Mouse (Mus musculus) T-cell, adult 66 days (primary cell): ENCODE results near the gene Telo2. TPM values are rescaled to one million over a fixed set of nuclear protein-coding genes. Genes with fewer than 3 reads are reported as not detected.

Experiments
- total RNA-seq, 2 experiments: library from RNA; stranded (reverse); gene quantifications; 3 replicates in 1 of 2; 4 replicates in 1 of 2; pipeline ENCODE4 v1.2.4; 2023

The Telo2 gene
- total RNA-seq = 10 to 100 TPM; 39.2 to 46.6 TPM

GRCm38 (mm10) chr17:25115664-25116432 is at the start of gene Telo2:
TSS of gene Telo2 (minus strand) at chr17:25115967.

GRCm38 (mm10) chr17:25162161-25162560 is 46.4 kb upstream of the Telo2 start, which contains the start of gene Ccdc154:
TSS of gene Ccdc154 (plus strand) at chr17:25162461.

GRCm38 (mm10) chr17:25133275-25133698 is 17.5 kb upstream of the Telo2 start, which contains the start of gene Clcn7:
TSS of gene Clcn7 (plus strand) at chr17:25133391.

GRCm38 (mm10) chr17:25120406-25120805 is 4.6 kb upstream of the Telo2 start, which contains the start of gene Ptx4:
TSS of gene Ptx4 (plus strand) at chr17:25120760.

GRCm38 (mm10) chr17:25083444-25083931 is 32.3 kb downstream of the Telo2 start, which contains the start of gene Tmem204:
TSS of gene Tmem204 (minus strand) at chr17:25083591.

Other genes with a start within 250 kb of the Telo2 start
- gene Igfals, start 250.0 kb downstream of the Telo2 start, total RNA-seq = 1 to 10 TPM; 1.0 to 1.2 TPM
- gene Nubp2, start 229.6 kb downstream of the Telo2 start, total RNA-seq = 10 to 100 TPM; 68.0 to 72.7 TPM
- gene Spsb3, start 229.3 kb downstream of the Telo2 start, total RNA-seq = 10 to 100 TPM; 33.6 to 34.4 TPM
- 10 to 100 TPM; 64.6 to 66.7 TPM for gene Eme2, start 220.9 kb downstream of the Telo2 start, total RNA-seq
- 10 to 100 TPM; 38.9 to 45.1 TPM for gene Mrps34, start 220.9 kb downstream of the Telo2 start, total RNA-seq
- gene Nme3, start 219.5 kb downstream of the Telo2 start, total RNA-seq = 10 to 100 TPM; 18.5 to 30.4 TPM
- gene Mapk8ip3, start 179.0 kb downstream of the Telo2 start, total RNA-seq = 100 to 1,000 TPM; 222 to 255 TPM
- gene Jpt2, start 155.3 kb downstream of the Telo2 start, total RNA-seq = 10 to 100 TPM; 20.0 to 29.0 TPM
- gene Cramp1l, start 100.2 kb downstream of the Telo2 start, total RNA-seq = 10 to 100 TPM; 35.4 to 46.2 TPM
- 10 to 100 TPM; 23.8 to 24.9 TPM for gene Ift140, start 99.9 kb downstream of the Telo2 start, total RNA-seq
- gene Tmem204, start 32.4 kb downstream of the Telo2 start, total RNA-seq = not detected
- gene Ptx4, start 4.8 kb upstream of the Telo2 start, total RNA-seq = not detected
- gene Clcn7, start 17.4 kb upstream of the Telo2 start, total RNA-seq = 10 to 100 TPM; 44.0 to 44.4 TPM
- gene Ccdc154, start 46.5 kb upstream of the Telo2 start, total RNA-seq = under 1 TPM in 1 of 2 experiments, not detected in 1; 0.47 TPM
- gene Gm38655, start 59.5 kb upstream of the Telo2 start, total RNA-seq = not detected
- 10 to 100 TPM; 16.3 to 19.8 TPM for gene BC003965, start 68.6 kb upstream of the Telo2 start, total RNA-seq
- gene Unkl, start 72.4 kb upstream of the Telo2 start, total RNA-seq = 10 to 100 TPM; 82.5 to 91.6 TPM
- 10 to 100 TPM; 45.8 to 46.1 TPM for gene Gnptg, start 124.2 kb upstream of the Telo2 start, total RNA-seq
- 10 to 100 TPM; 27.9 to 28.7 TPM for gene Tsr3, start 124.2 kb upstream of the Telo2 start, total RNA-seq
- 10 to 100 TPM; 29.4 TPM for gene Baiap3, start 140.4 kb upstream of the Telo2 start, total RNA-seq
- gene Ube2i, start 158.7 kb upstream of the Telo2 start, total RNA-seq = 100 to 1,000 TPM; 421 to 426 TPM
- gene Prss34, start 182.4 kb upstream of the Telo2 start, total RNA-seq = under 1 TPM in 1 of 2 experiments, not detected in 1; 0.76 TPM
- not detected for gene Prss28, start 192.7 kb upstream of the Telo2 start, total RNA-seq
- not detected for gene Prss29, start 202.7 kb upstream of the Telo2 start, total RNA-seq
- 1 to 10 TPM in 1 of 2 experiments, not detected in 1; 1.1 TPM for gene Tpsab1, start 229.6 kb upstream of the Telo2 start, total RNA-seq